Mouse (Mus musculus): ENCODE data around the gene Fam216a. TPM values are rescaled to one million over a fixed set of nuclear protein-coding genes. Genes with fewer than 3 reads are reported as not detected.
A peak's percentile ranks its signal among the peaks of the same experiment; 100 is the strongest.

Fam216a gene
- polyA plus RNA-seq, 2 experiments from 2014 or later, result 6.9 to 7.4 TPM

DNA sequence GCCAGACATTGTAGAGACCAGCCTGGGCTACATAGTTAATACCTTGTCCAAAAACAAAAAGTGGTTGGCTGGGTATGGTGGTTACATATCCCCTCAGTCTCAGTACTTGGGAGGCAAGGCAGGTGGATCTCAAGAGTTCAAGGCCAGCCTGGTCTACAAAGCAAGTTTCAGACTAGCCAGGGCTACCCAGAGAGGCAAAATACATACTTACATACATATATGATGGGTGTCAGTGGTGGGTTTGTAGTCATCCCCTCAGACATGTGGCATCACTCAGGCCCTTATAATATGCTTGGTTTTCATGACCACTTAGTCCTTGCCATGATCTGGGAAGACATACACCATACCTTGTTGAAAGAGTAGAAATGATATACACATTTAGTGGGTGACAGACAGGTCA lies 18.5 kb upstream of the Fam216a start:
- ATAC-seq, result no peak

DNA sequence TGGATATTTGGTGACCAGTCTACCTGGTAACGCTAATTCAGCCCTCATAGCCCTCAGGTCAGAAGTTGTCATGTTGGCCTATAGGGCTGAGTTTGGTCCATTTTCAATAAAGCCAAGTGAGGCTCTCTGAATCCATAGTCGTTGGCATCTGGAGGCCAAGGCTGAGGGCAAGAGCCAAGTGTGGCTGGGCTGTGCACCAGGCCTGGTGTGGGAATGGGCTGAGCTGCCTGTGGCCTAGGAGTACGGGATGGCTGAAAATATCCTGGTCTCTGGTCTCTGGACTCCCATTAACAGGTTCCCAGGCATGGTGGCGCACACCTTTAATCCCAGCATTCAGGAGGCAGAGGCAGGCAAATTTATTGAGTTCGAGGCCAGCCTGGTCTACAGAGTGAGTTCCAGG lies 17.8 kb upstream of the Fam216a start:
- ATAC-seq, result no peak

DNA sequence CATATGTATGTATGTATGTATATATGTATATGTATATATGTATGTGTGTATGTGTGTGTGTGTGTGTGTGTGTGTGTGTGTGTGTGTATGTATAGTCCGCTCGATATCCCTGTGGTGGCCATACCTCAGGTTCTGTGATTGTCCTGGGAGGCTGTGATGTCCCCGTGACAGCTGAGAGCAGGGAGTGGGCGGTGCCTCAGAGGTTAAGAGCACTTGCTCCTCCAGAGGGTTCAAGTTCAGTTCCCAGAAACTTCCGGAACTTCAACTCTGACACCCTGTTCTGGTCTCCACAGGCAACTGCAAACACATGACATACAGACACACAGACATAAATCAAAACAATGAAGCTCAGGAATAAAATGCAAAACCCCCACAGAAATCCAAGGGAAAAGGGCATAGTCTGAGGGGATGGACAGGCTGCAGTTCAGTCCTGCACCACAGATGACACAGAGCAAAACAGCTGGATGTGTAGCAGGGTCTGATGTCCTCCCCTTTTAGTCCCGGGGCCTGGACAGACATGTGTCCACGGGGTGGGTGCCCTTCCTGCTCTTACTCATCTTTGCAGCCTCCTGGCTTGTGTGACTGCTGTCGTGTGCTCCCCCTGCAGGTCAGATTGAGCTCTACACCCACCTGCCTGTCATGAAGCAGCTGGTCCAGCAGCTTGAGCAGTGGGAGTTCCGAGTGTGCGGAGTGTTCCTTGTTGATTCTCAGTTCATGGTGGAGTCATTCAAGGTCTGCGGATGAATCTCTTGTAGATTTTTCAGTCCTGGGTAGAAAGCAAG lies 7.4 kb upstream of the Fam216a start:
- peak; percentile 91 for ATAC-seq

DNA sequence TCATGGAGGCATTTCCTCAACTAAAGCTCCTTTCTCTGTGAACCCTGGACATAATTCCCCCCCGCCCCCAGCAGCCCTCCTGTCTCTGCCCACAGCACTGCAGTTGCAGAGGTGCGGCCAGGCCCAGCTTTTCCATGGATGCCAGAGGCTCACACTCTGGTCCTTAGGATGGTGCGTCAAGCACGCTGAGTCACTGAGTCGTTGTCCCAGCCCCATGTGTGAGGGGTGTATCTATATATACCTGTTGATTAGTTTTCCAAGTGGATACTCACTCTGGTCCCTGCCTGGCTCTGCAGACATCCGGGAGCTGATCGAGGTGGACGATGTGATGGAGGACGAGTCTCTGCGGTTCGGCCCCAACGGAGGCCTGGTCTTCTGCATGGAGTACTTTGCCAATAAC lies 6.0 kb upstream of the Fam216a start:
- ATAC-seq, result no peak

- no peak for ATAC-seq
Observed at GRCm38 (mm10) chr5:122377101-122377833, 5.1 kb upstream of the Fam216a start.

- no peak for ATAC-seq
Observed at GRCm38 (mm10) chr5:122372878-122373277, 714 bp upstream of the Fam216a start.

DNA sequence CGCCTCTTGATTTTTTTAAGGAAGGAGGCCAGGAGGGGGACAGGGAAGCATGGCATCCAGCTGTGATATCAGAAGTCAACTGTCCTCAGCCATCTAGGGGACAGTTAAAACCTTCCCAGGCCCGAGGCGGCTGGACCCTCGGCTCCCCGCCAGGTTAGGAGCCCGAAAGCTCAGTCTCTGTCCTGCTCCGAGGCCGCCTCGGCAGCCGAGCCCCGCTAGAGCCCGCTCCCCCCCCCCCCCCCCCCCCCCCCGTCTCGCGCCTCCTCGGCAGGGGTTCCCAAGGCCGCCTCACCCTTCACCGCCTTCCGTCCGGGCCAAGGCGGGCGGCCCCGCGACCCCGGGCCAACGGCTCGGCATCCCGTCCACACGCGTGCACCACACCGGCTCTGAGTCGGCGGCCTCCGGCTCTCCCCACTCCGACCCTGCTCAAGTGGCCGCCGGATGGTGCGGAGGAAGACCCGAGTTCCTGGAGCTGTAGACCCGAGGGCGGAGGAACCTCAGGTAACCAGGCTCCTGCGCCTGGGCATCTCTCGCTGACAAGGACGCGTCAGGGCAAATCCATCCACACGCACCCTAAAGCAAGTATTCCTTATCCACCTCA lies 473 bp downstream of the Fam216a start, which contains the start of gene Gpn3:
Gpn3 (plus strand) TSS at position 286 of the 601 bp plus-strand sequence.
- peak; percentile 44 for ATAC-seq

DNA sequence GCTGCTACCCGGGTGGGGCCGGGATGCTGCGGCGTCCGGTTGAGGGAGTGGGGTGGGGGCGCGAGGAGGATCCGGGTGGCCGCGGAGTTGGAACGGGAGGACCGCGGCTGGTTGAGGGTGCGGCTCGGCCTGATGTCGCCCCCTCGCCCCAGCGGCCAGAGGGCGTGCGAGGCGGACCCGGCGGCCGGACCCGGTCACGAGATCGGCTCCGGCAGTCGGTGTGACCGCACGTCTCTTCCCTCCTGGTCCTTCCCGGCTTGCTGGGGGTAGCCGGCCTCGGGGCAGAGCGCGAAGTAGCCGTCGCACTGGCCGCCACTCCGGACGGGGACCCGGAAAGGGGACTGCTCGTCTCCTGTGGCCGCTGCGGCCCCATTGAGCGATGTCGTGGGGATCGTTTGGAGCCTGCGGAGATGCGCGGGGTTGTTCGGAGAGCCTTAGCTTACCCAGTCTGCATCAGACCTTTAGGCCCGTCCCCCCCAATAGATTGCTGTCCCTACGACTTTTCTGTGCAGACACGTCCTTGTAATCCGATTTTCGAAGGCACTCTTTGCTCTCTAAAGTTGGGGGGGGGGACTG lies 17.6 kb downstream of the Fam216a start:
- no peak for ATAC-seq

- ATAC-seq, result peak; percentile 96
Observed at GRCm38 (mm10) chr5:122353807-122354491, 18.2 kb downstream of the Fam216a start, which contains the start of the genes Rad9b and Vps29. Rad9b (minus strand) TSS chr5:122354233. Vps29 (plus strand) TSS chr5:122354369.

DNA sequence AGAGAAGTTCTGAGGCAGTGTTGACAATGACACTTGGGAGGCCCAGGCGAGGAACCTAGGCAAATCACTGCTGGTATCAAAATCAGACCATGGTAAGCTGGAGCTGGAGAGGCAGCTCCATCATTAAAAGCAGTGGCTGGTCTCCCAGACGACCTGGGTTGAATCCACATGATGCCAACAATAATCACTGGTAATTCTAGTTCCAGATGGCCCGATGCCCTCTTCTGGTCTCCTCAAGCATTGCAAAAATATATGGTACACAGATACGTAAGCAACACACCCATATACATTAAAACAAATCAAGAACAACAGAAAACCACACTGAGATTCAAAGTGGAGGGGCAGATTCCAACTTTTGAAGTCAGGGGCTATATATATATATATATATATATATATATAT lies 26.4 kb downstream of the Fam216a start:
- no peak for ATAC-seq

- ATAC-seq, result peak; percentile 80
Observed at GRCm38 (mm10) chr5:122344260-122344659, 27.9 kb downstream of the Fam216a start.

DNA sequence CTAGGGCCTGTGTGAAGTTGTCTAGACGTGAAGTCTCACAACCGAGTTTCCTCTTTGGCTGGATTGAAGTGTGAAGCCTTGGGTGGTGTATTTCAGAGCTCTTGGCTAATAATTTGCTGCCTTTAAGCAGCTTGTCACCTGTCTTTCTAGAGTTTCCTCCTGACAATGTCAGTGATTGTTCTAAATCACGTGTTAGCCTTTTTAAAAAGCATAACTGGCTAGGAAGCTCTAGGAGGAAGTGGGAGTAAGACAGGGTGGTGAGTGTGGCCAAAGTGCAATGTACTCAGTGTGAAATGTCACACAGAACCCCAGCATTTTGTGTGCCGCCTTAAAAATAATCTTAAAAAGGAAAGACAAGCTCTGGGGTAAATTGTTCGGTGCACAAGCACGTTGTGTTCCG lies 28.4 kb downstream of the Fam216a start:
- ATAC-seq, result no peak

- ATAC-seq, result no peak
Observed at GRCm38 (mm10) chr5:122342874-122343273, 29.3 kb downstream of the Fam216a start.

- no peak for ATAC-seq
Observed at GRCm38 (mm10) chr5:122336554-122337294, 35.4 kb downstream of the Fam216a start.

DNA sequence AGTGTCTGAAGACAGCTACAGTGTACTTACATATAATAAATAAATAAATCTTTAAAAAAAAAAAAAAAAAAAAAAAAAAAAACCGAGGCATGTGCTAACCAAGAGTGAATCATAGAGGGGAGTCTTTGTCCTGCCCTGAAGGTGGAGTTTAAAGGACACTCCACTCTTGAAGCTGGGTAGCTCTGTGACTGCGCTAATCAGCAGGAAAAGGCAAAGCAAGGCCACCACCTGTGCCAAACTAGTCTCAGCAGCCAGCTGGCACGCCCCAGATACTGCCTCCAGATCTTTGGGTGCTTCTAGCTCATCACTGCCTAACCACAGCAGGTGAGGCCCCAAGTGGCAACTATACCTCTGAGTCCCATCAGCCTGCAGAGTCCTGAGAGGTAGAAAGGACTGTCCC lies 37.5 kb downstream of the Fam216a start:
- no peak for ATAC-seq

GRCm38 (mm10) chr5:122330269-122330668 lies 41.9 kb downstream of the Fam216a start:
- ATAC-seq, result no peak

DNA sequence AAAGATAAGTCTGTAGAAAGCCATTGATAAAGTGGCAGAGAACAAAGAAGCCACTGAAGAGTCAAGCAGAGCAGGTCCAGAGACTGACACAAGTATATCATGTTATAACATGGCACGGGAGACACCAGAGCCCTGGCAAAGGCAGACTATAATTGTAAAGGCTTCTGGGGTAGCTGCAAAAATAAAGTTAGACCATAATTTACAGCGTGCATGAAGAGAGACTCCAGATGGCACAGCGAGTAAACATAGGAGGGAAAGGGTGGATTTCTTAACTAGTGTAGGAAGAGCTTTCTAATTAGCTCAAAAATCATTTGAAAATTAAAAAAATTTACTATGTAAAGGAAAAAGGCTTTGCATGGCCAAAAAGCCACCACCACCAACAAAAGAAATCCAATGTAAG lies 44.9 kb downstream of the Fam216a start:
- no peak for ATAC-seq

DNA sequence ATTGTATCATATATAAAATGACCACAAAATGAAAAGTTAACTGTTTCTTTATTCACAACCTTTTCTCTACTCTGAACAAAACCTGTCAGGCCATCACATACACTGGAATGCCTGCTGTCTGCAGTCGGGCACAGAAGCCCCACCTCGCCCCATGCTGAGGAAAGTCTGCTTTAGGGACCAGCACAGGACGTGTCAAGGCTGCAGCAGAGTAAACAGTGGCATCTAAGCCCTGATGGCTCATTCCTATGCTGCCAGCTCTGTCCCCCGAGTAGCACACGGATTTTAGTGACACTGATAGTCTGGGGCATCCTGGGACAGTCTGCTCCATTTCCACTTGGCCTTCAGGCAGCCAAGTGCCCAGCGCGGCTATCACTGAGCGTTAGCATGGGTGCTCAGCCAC lies 46.7 kb downstream of the Fam216a start:
- ATAC-seq, result no peak

DNA sequence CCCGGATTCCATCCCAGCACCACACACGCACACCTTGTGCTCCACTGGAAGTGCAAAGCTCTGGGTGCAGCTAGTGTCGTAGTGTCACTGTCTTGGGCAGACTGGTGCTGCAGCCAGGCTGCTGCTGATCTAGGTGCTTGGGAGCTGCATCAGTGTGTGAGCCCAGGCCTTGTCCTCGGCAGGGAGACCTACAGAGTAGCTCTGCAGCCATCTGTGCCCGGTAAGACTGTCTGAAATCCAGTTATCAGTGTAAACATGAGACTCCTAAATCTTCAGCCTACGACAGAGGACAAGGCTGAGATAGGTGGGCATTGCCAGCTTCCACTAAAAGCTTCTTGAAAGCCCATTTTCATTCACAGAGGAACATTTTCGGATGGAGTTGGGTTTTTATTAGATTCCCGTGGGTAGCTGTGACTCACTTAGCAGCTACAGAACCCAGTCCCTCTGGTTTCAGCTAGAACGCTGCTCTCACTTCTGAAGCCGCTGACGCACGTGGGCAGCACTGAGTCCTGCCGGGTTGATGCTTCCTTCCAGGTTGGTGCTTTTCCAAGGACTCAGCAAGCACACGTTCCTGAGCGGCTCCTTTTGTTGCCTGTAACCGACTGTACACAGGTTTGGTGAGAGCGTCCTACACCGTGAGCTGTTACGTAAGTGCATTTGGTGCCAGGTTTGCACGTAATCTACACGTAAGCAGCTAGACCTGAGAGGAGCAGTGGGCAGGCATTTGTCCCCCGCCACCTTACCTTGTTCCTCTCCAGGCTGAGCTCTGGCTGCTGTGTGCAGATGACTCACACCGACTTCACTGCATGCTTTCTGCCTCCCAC lies 47.3 kb downstream of the Fam216a start:
- ATAC-seq, result no peak

- ATAC-seq, result no peak
Observed at GRCm38 (mm10) chr5:122323523-122323922, 48.6 kb downstream of the Fam216a start.

Data from CD4-positive, CD25-positive, alpha-beta regulatory T cell, adult 4 months (primary cell).